Mouse (Mus musculus) G1E (cell line): Measurements from ENCODE around the gene Mmp2.

Experiments used
- CTCF ChIP-seq: IDR thresholded peaks from 2 replicates; pipeline ENCODE4 v1.5.1; 2012; ENCODE audit warnings: low read depth, low read length, inconsistent platforms, mixed read lengths
- GATA1 ChIP-seq: IDR thresholded peaks from 2 replicates; pipeline ENCODE4 v1.6.1; 2012; ENCODE audit warnings: borderline replicate concordance, low read length, inconsistent platforms, mixed read lengths
- POLR2AphosphoS5 ChIP-seq: IDR thresholded peaks from 2 replicates; pipeline ENCODE4 v1.6.1; 2012; ENCODE audit warnings: low read depth, low read length, inconsistent platforms; ENCODE audit not compliant: insufficient replicate concordance
- TAL1 ChIP-seq: conservative IDR thresholded peaks from 2 replicates; pipeline ENCODE4 v1.6.1; 2012; ENCODE audit warnings: low read depth, low read length, inconsistent platforms, mixed read lengths

DNA sequence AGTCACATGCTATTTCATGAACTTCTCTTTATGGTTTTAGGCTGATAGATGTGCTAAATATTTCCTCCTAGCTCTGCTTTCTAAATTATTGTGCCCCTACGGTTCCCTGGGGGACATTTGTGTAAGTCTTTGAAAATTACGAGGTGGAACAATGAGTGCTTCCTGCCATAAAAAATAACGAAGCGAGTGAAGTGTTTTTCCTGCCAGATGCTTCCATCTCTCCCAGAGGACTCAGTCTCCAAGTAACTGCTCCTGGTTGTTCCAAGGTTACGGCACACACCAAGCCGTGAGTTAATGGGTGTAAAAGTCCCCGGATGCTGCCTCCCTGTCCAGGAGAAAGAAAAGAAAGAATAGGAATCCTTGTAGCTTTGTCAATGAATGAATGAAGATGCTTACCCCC lies 43.2 kb downstream of the Mmp2 start:
- TF ChIP-seq CTCF = no peak
- no peak for TF ChIP-seq TAL1
- TF ChIP-seq POLR2AphosphoS5 = no peak
- no peak for TF ChIP-seq GATA1
